Mouse (Mus musculus): ENCODE measurements around the gene Qtrt1. TPM values are rescaled to one million over a fixed set of nuclear protein-coding genes. Genes with fewer than 3 reads are reported as not detected.

The Qtrt1 gene
- polyA plus RNA-seq, 1 experiment from 2014 or later = 60.2 TPM

DNA sequence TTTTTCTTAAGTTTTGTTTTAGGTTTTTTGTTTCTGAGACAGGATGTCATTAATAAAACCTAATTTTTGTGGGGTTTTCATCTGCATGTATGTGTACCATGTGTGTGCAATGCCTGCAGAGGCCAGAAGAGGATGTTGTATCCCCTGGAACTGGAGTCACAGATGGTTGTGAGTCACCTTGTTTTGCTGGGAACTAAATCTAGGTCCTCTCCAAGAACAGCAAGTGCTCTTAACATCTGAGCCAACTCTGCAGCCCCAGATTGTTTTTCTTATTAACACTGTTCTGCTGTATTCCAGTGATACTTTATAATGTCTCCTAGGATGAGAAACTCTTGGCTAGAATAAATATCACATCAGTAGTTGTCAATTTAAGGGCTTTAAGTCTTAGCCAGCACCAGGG is 30.8 kb upstream of the Qtrt1 start:
- no peak overlapping the region for H3K9ac ChIP-seq (ENCODE audit: low read depth, low read length)
- H3K4me3 ChIP-seq (ENCODE audit: low read depth, low read length) = no peak overlapping the region
- H3K36me3 ChIP-seq (ENCODE audit: control insufficient read depth, insufficient read depth, low read length) = peaks cover 16% of the 10 kb centered on the region
- H3K4me1 ChIP-seq (replicated peaks; ENCODE audit: control insufficient read depth, insufficient read depth, low read length) = peaks cover 34% of the 10 kb centered on the region
- ATAC-seq (replicated peaks; ENCODE audit: low FRiP score) (no peak), DNase-seq (ENCODE audit: low spot score) (no peak)
- H3K27ac ChIP-seq (ENCODE audit: low read depth, low read length) = no peak overlapping the region
- H3K4me2 ChIP-seq = no peak overlapping the region
- H3K27me3 ChIP-seq (replicated peaks; ENCODE audit: control insufficient read depth, insufficient read depth, low read length) = no peaks in the 10 kb centered on the region
- no peaks in the 10 kb centered on the region for H3K9me3 ChIP-seq (ENCODE audit: control insufficient read depth, low read length)

- no peak overlapping the region for H3K4me3 ChIP-seq (ENCODE audit: low read depth, low read length)
- no peak overlapping the region for H3K4me2 ChIP-seq
- peak; percentile 35; the same call in 1 of the 2 replicates for ATAC-seq (replicated peaks; ENCODE audit: low FRiP score)
- peaks cover 17% of the 10 kb centered on the region for H3K4me1 ChIP-seq (replicated peaks; ENCODE audit: control insufficient read depth, insufficient read depth, low read length)
- peaks cover 15% of the 10 kb centered on the region for H3K36me3 ChIP-seq (ENCODE audit: control insufficient read depth, insufficient read depth, low read length)
- H3K27ac ChIP-seq (ENCODE audit: low read depth, low read length) = peak overlapping the region; percentile 36; the same call in 1 of the 2 replicates
- H3K27me3 ChIP-seq (replicated peaks; ENCODE audit: control insufficient read depth, insufficient read depth, low read length) = no peaks in the 10 kb centered on the region
- H3K9me3 ChIP-seq (ENCODE audit: control insufficient read depth, low read length) = no peaks in the 10 kb centered on the region
- no peak for DNase-seq (ENCODE audit: low spot score)
- H3K9ac ChIP-seq (ENCODE audit: low read depth, low read length) = no peak overlapping the region
Measured at GRCm38 (mm10) chr9:21383966-21384365, 27.7 kb upstream of the Qtrt1 start.

DNA sequence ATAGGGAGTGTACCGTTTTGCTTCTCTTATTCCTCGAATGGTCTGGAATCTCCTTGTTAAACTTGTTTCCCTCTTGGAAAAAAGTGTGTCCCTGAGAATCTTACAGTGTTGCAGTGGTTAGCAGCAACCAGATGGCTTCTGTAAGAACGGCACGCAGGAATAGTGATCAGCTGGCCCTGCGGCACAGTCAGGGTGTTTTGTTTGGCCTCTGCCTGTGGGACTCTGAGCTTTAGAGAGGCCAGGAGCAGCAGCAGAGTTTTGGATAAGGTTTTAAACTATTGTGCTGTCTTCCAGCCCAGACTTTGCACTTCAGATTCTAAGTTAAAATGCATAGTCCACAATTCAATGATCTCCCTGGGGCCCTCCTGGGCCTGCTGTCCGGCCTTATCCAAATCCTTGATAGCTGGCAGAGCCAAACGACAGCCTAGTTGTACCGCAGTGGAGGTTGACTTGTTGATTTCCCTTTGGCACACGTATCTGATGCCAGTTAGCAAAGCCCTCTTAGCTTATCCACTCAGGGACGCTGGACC is 18.9 kb upstream of the Qtrt1 start:
- Histone ChIP-seq H3K4me3 (ENCODE audit: low read depth, low read length) (no peak overlapping the region), H3K4me2 (no peak overlapping the region), H3K9ac (ENCODE audit: low read depth, low read length) (no peak overlapping the region), H3K27me3 (replicated peaks; ENCODE audit: control insufficient read depth, insufficient read depth, low read length) (no peaks in the 10 kb centered on the region), H3K9me3 (ENCODE audit: control insufficient read depth, low read length) (no peaks in the 10 kb centered on the region), H3K4me1 (replicated peaks; ENCODE audit: control insufficient read depth, insufficient read depth, low read length) (no peaks in the 10 kb centered on the region), H3K36me3 (ENCODE audit: control insufficient read depth, insufficient read depth, low read length) (peaks cover 67% of the 10 kb centered on the region), H3K27ac (ENCODE audit: low read depth, low read length) (no peak overlapping the region)
- DNase-seq (ENCODE audit: low spot score) (no peak), ATAC-seq (replicated peaks; ENCODE audit: low FRiP score) (no peak)
- 90% methylated on average over 10 of the region's 10 CpGs for WGBS

GRCm38 (mm10) chr9:21395692-21396091 is 15.9 kb upstream of the Qtrt1 start:
- Histone ChIP-seq H3K4me2 (no peak overlapping the region), H3K4me3 (ENCODE audit: low read depth, low read length) (no peak overlapping the region), H3K9me3 (ENCODE audit: control insufficient read depth, low read length) (no peaks in the 10 kb centered on the region), H3K4me1 (replicated peaks; ENCODE audit: control insufficient read depth, insufficient read depth, low read length) (no peaks in the 10 kb centered on the region), H3K9ac (ENCODE audit: low read depth, low read length) (no peak overlapping the region), H3K27ac (ENCODE audit: low read depth, low read length) (no peak overlapping the region), H3K36me3 (ENCODE audit: control insufficient read depth, insufficient read depth, low read length) (peaks cover 74% of the 10 kb centered on the region), H3K27me3 (replicated peaks; ENCODE audit: control insufficient read depth, insufficient read depth, low read length) (no peaks in the 10 kb centered on the region)
- DNase-seq (ENCODE audit: low spot score) (no peak), ATAC-seq (replicated peaks; ENCODE audit: low FRiP score) (no peak)
- 89% methylated on average over 3 of the region's 3 CpGs for WGBS

- Histone ChIP-seq H3K4me2 (no peak overlapping the region), H3K27me3 (replicated peaks; ENCODE audit: control insufficient read depth, insufficient read depth, low read length) (no peaks in the 10 kb centered on the region), H3K9ac (ENCODE audit: low read depth, low read length) (no peak overlapping the region), H3K27ac (ENCODE audit: low read depth, low read length) (no peak overlapping the region), H3K9me3 (ENCODE audit: control insufficient read depth, low read length) (no peaks in the 10 kb centered on the region), H3K36me3 (ENCODE audit: control insufficient read depth, insufficient read depth, low read length) (peaks cover 70% of the 10 kb centered on the region), H3K4me3 (ENCODE audit: low read depth, low read length) (no peak overlapping the region), H3K4me1 (replicated peaks; ENCODE audit: control insufficient read depth, insufficient read depth, low read length) (no peaks in the 10 kb centered on the region)
- WGBS = 94% methylated on average over 3 of the region's 3 CpGs
- DNase-seq (ENCODE audit: low spot score) (no peak), ATAC-seq (replicated peaks; ENCODE audit: low FRiP score) (no peak)
Measured at GRCm38 (mm10) chr9:21397170-21397569, 14.5 kb upstream of the Qtrt1 start.

DNA sequence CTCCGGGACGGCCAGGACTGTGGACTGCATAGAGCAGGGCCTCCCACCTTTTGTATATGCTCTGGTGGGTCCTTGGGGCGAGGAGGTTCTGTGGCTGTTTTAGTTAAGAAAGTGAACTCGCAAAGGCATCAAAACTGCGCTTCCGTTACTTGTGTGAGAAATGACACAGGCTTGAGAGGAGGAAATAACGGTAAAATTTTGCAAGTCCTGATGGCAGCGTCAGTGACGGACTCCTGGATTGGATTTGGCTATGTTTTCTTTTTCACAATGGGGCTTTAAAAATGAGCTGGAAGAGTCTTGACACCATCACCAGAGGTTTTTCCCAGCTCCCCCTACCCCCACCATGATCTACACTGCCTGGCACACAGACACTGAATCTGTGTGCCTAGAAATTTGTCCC is 10.6 kb upstream of the Qtrt1 start:
- H3K27ac ChIP-seq (ENCODE audit: low read depth, low read length) = no peak overlapping the region
- no peaks in the 10 kb centered on the region for H3K9me3 ChIP-seq (ENCODE audit: control insufficient read depth, low read length)
- peaks cover 69% of the 10 kb centered on the region for H3K36me3 ChIP-seq (ENCODE audit: control insufficient read depth, insufficient read depth, low read length)
- no peak overlapping the region for H3K4me2 ChIP-seq
- H3K4me3 ChIP-seq (ENCODE audit: low read depth, low read length) = no peak overlapping the region
- no peaks in the 10 kb centered on the region for H3K27me3 ChIP-seq (replicated peaks; ENCODE audit: control insufficient read depth, insufficient read depth, low read length)
- DNase-seq (ENCODE audit: low spot score) = no peak
- no peaks in the 10 kb centered on the region for H3K4me1 ChIP-seq (replicated peaks; ENCODE audit: control insufficient read depth, insufficient read depth, low read length)
- no peak for ATAC-seq (replicated peaks; ENCODE audit: low FRiP score)
- 94% methylated on average over 9 of the region's 9 CpGs for WGBS
- H3K9ac ChIP-seq (ENCODE audit: low read depth, low read length) = no peak overlapping the region

GRCm38 (mm10) chr9:21402764-21403253 is 8.8 kb upstream of the Qtrt1 start:
- no peak for DNase-seq (ENCODE audit: low spot score)
- Histone ChIP-seq H3K27me3 (replicated peaks; ENCODE audit: control insufficient read depth, insufficient read depth, low read length) (no peaks in the 10 kb centered on the region), H3K4me1 (replicated peaks; ENCODE audit: control insufficient read depth, insufficient read depth, low read length) (no peaks in the 10 kb centered on the region), H3K9ac (ENCODE audit: low read depth, low read length) (no peak overlapping the region), H3K36me3 (ENCODE audit: control insufficient read depth, insufficient read depth, low read length) (peaks cover 69% of the 10 kb centered on the region), H3K27ac (ENCODE audit: low read depth, low read length) (no peak overlapping the region), H3K9me3 (ENCODE audit: control insufficient read depth, low read length) (no peaks in the 10 kb centered on the region), H3K4me2 (no peak overlapping the region), H3K4me3 (ENCODE audit: low read depth, low read length) (no peak overlapping the region)
- WGBS = 87% methylated on average over 11 of the region's 11 CpGs
- ATAC-seq (replicated peaks; ENCODE audit: low FRiP score) = no peak

- no peak for DNase-seq (ENCODE audit: low spot score)
- H3K4me3 ChIP-seq (ENCODE audit: low read depth, low read length) = no peak overlapping the region
- no peaks in the 10 kb centered on the region for H3K27me3 ChIP-seq (replicated peaks; ENCODE audit: control insufficient read depth, insufficient read depth, low read length)
- H3K4me2 ChIP-seq = no peak overlapping the region
- WGBS = 93% methylated on average over 5 of the region's 5 CpGs
- H3K9ac ChIP-seq (ENCODE audit: low read depth, low read length) = no peak overlapping the region
- no peaks in the 10 kb centered on the region for H3K4me1 ChIP-seq (replicated peaks; ENCODE audit: control insufficient read depth, insufficient read depth, low read length)
- no peaks in the 10 kb centered on the region for H3K9me3 ChIP-seq (ENCODE audit: control insufficient read depth, low read length)
- no peak overlapping the region for H3K27ac ChIP-seq (ENCODE audit: low read depth, low read length)
- H3K36me3 ChIP-seq (ENCODE audit: control insufficient read depth, insufficient read depth, low read length) = peaks cover 62% of the 10 kb centered on the region
- ATAC-seq (replicated peaks; ENCODE audit: low FRiP score) = no peak
Measured at GRCm38 (mm10) chr9:21403745-21404144, 7.9 kb upstream of the Qtrt1 start.

- Histone ChIP-seq H3K9ac (ENCODE audit: low read depth, low read length) (no peak overlapping the region), H3K4me1 (replicated peaks; ENCODE audit: control insufficient read depth, insufficient read depth, low read length) (no peaks in the 10 kb centered on the region), H3K9me3 (ENCODE audit: control insufficient read depth, low read length) (no peaks in the 10 kb centered on the region), H3K4me2 (no peak overlapping the region), H3K36me3 (ENCODE audit: control insufficient read depth, insufficient read depth, low read length) (peaks cover 49% of the 10 kb centered on the region), H3K27me3 (replicated peaks; ENCODE audit: control insufficient read depth, insufficient read depth, low read length) (no peaks in the 10 kb centered on the region), H3K27ac (ENCODE audit: low read depth, low read length) (no peak overlapping the region), H3K4me3 (ENCODE audit: low read depth, low read length) (no peak overlapping the region)
- ATAC-seq (replicated peaks; ENCODE audit: low FRiP score) = no peak
- WGBS = 66% methylated on average over 4 of the region's 4 CpGs
- no peak for DNase-seq (ENCODE audit: low spot score)
Measured at GRCm38 (mm10) chr9:21405525-21405924, 6.1 kb upstream of the Qtrt1 start.

All from liver, embryonic 11.5 days (tissue).